Mouse (Mus musculus) intestine, embryonic 16.5 days (tissue): Measurements from ENCODE around the gene Hoxc5. TPM values are rescaled to one million over a fixed set of nuclear protein-coding genes. Genes with fewer than 3 reads are reported as not detected.

ENCODE experiments used
- ATAC-seq: fragments of 200-750 bp; cut with Nextera tagmentation; 2 replicates; pipeline ENCODE4 v1.8.0; 2017; ENCODE audit warnings: moderate TSS enrichment, moderate library complexity
- H3K27ac ChIP-seq: fragments of 300-500 bp; sonication (generic); 2 replicates; pipeline ENCODE4 v1.5.1; 2014; ENCODE audit warnings: mild to moderate bottlenecking, low read length
- H3K27me3 ChIP-seq: fragments of 300-500 bp; sonication (generic); replicated peaks from 2 replicates; pipeline ENCODE4 v1.6.1; 2014; ENCODE audit warnings: low read length, control low read depth, mixed read lengths; ENCODE audit not compliant: control insufficient read depth, insufficient read depth
- H3K36me3 ChIP-seq: fragments of 300-500 bp; sonication (generic); 2 replicates; pipeline ENCODE4 v1.6.1; 2014; ENCODE audit warnings: low read length, control low read depth; ENCODE audit not compliant: control insufficient read depth, insufficient read depth
- H3K4me1 ChIP-seq: fragments of 300-500 bp; sonication (generic); 2 replicates; pipeline ENCODE4 v1.6.1; 2014; ENCODE audit warnings: low read length, control low read depth, mixed read lengths; ENCODE audit not compliant: control insufficient read depth, insufficient read depth
- H3K4me2 ChIP-seq: fragments of 300-500 bp; sonication (generic); 2 replicates; pipeline ENCODE4 v1.6.1; 2014; ENCODE audit warnings: low read depth, low read length, control low read depth
- H3K4me3 ChIP-seq: fragments of 300-500 bp; sonication (generic); 2 replicates; pipeline ENCODE4 v1.5.1; 2014; ENCODE audit warnings: mild to moderate bottlenecking, low read length
- H3K9ac ChIP-seq: fragments of 300-500 bp; sonication (generic); 2 replicates; pipeline ENCODE4 v1.6.1; 2014; ENCODE audit warnings: low read depth, low read length
- H3K9me3 ChIP-seq: fragments of 300-500 bp; sonication (generic); 2 replicates; pipeline ENCODE4 v1.6.1; 2016; ENCODE audit warnings: low read length, control low read depth; ENCODE audit not compliant: control insufficient read depth
- WGBS: fragments of 180-500 bp; shearing (Covaris S2); extraction: QIAGEN DNeasy Blood & Tissue Kit; methylation state at CpG from one replicate; pipeline ENCODE4 v1.1.7; 2014; 5-methylcytosine and 5-hydroxymethylcytosine counted together
- polyA plus RNA-seq: library from polyadenylated mRNA; unstranded; fragments of >200 nt; fragmentation: Nextera tagmentation; extraction: Ambion mirVana; gene quantifications from 2 replicates; pipeline ENCODE4 v1.2.1, GENCODE M21; 2015

Gene Hoxc5
- polyA plus RNA-seq, 1 experiment from 2014 or later = 6.8 TPM

DNA sequence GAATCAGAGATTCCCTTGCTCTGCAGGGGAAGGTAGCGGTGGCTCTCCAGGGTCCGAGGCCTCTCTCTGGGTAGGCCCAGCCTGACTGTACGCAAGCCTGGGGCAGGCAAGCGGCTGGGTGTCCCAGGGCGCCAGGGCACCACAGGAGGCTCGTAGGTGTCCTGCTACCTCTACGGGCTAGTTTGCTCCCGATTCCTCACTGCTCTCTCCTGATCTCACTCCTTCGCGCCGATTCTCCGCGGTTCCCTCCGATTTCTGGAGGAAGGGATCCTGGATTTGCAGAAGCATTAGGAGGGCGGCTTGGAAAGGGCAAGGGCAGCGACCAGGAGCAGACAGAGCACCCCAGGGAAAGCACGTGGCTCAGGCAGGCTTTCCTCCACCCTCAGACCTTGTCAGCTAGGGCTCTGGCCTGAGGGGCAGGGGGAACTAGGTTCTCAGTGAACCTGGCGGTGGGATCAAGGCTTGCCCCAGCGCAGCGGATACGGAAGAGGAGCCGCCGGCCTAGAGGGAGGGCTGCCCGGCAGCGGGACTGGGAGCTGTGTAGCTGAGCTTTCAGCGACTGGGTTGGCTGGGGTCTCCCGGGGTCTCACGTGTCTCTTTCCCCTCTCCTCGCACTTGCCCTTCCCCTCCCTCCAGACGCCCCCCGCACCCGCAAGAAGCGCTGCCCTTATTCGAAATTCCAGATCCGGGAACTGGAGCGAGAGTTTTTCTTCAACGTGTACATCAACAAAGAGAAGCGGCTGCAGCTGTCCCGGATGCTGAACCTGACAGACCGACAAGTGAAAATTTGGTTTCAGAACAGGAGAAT lies 11.2 kb upstream of the Hoxc5 start:
- H3K9ac ChIP-seq = no peak overlapping the region
- H3K4me1 ChIP-seq = peaks cover 5% of the 10 kb centered on the region; the same call in 1 of the 2 replicates
- H3K36me3 ChIP-seq = no peaks in the 10 kb centered on the region
- no peak overlapping the region for H3K4me3 ChIP-seq
- ATAC-seq = no peak
- peaks cover 84% of the 10 kb centered on the region for H3K27me3 ChIP-seq
- no peaks in the 10 kb centered on the region for H3K9me3 ChIP-seq
- H3K4me2 ChIP-seq = no peak overlapping the region
- H3K27ac ChIP-seq = no peak overlapping the region
- 1% methylated on average over 40 of the region's 40 CpGs for WGBS

DNA sequence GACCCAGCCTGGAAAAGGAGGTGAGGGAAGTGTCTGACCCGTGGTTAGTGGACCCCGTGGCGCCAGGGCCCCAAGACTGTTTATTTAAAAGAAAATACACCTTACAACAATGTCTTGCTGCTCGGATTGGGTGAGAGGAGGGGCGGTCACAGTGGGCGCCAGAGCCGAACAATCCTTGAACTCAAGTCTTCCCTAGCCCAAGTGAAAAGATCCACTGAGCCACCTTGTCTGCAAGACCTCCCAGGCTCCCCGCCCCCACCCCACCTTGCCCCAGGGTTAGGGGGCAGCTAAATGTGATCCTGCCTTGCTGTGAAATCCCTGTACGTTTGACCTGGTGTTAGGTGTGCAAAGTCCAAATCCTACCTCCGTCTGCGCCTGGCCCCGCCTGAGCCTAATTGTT lies 10.3 kb upstream of the Hoxc5 start:
- Histone ChIP-seq H3K9ac (no peak overlapping the region), H3K27me3 (peaks cover 85% of the 10 kb centered on the region), H3K27ac (no peak overlapping the region), H3K36me3 (no peaks in the 10 kb centered on the region), H3K9me3 (no peaks in the 10 kb centered on the region), H3K4me1 (peaks cover 5% of the 10 kb centered on the region; the same call in 1 of the 2 replicates), H3K4me3 (no peak overlapping the region), H3K4me2 (no peak overlapping the region)
- WGBS = under 1% methylated on average over 12 of the region's 12 CpGs
- ATAC-seq = no peak

DNA sequence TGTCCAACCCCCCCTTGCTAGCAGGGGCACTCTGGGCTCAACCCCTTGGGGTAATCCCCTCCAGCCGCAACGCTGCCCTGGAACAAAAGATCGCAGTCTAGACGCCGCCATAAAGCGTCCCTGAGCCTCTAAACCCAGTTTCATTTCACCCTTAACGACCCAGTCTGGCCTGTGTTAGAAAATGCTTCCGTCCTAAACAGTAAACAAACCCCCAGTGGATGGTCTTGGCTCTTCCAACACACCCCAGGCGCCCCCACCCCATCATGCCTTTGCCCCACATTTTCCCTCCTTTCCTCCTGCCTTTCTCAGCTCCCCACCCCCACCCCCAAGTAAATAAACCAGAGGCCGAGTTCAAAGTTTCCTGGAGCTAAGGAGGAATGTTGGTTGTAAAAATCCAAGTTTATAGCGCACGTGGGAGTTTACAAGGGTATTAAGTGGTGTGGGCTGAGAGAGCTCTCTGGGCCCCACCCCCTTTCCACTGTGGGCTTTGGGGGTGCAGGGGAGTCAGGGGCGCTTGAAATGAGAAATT lies 7.5 kb upstream of the Hoxc5 start:
- under 1% methylated on average over 13 of the region's 13 CpGs for WGBS
- peak; percentile 84 for ATAC-seq
- Histone ChIP-seq H3K9me3 (no peaks in the 10 kb centered on the region), H3K4me3 (peak overlapping the region; percentile 13), H3K36me3 (no peaks in the 10 kb centered on the region), H3K9ac (no peak overlapping the region), H3K27me3 (peaks cover 84% of the 10 kb centered on the region), H3K4me1 (peaks cover 5% of the 10 kb centered on the region; the same call in 1 of the 2 replicates), H3K4me2 (peak overlapping the region; percentile 35), H3K27ac (no peak overlapping the region)

DNA sequence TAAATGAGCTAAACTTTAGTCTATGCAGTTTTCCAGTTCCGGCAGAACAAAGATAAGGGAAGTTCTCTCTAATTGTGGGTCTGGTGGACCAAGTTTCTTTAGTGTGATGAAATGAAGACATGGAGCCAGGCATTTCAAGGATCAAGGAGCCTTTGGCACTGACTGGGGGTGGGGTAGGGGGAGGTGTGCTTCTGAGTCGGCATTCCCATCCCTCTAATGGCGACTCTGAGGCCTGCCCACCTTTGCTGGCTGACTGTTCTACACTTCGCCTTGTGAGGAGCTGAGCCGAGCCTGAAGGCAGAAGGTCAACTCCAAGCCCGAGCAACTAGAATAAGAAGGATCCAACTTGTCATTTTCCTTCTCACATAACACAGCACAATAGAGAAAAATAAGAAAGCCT lies 5.5 kb upstream of the Hoxc5 start:
- Histone ChIP-seq H3K27me3 (peaks cover 86% of the 10 kb centered on the region), H3K4me3 (no peak overlapping the region), H3K27ac (no peak overlapping the region), H3K4me1 (peaks cover 10% of the 10 kb centered on the region; the same call in 1 of the 2 replicates), H3K4me2 (no peak overlapping the region), H3K9me3 (no peaks in the 10 kb centered on the region), H3K9ac (no peak overlapping the region), H3K36me3 (no peaks in the 10 kb centered on the region)
- ATAC-seq = no peak
- 4% methylated on average over 6 of the region's 6 CpGs for WGBS

DNA sequence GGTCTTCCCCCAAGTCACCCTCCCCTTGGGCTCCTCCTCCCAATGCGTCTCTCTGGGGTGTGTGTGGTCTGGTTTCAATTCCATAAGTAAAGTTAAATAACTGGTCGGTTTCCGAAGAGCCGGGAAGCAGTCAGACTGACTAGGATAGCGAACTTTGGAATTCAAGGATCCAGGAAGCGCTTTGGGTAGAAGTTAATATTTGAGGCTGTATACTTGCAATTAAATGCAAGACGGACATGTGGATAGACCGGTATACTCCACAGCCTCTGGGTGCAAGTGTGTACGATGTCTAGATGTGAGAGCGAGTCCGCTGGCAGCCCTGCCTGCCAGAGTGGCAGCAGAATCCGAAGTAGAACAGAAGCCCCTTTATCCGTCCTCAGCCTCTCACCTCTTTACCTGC lies 4.8 kb upstream of the Hoxc5 start:
- H3K4me2 ChIP-seq = no peak overlapping the region
- H3K36me3 ChIP-seq = no peaks in the 10 kb centered on the region
- H3K9ac ChIP-seq = no peak overlapping the region
- H3K27me3 ChIP-seq = peaks cover 86% of the 10 kb centered on the region
- peaks cover 10% of the 10 kb centered on the region; the same call in 1 of the 2 replicates for H3K4me1 ChIP-seq
- 0 out of 2 replicates have a peak overlapping the region, but pooled peaks have one; percentile 5 for H3K4me3 ChIP-seq
- ATAC-seq = no peak
- H3K27ac ChIP-seq = no peak overlapping the region
- no peaks in the 10 kb centered on the region for H3K9me3 ChIP-seq
- 3% methylated on average over 13 of the region's 13 CpGs for WGBS

DNA sequence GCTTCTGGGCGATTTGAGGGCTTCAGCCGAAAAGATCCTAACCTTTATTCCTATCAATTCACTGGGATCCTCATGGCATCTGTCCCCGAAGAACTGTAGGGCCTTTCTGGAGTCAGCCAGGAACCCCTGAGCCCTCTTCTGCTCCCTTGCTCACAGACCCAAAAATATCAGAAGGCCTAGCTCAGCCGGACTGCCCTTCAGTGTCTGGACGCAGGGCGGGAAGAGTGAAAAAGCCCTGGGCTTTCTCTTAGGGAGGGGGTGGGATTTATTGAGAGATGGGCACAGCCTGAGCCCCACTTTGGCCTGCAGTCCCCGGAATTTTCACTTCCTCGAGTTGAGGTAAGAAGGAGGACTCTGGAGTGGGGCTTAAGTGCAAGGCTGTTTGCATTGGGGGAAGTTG lies 4.0 kb upstream of the Hoxc5 start:
- no peak for ATAC-seq
- 2% methylated on average over 8 of the region's 8 CpGs for WGBS
- Histone ChIP-seq H3K4me3 (no peak overlapping the region), H3K9me3 (no peaks in the 10 kb centered on the region), H3K27me3 (peaks cover 84% of the 10 kb centered on the region), H3K4me1 (peaks cover 10% of the 10 kb centered on the region; the same call in 1 of the 2 replicates), H3K36me3 (no peaks in the 10 kb centered on the region), H3K9ac (no peak overlapping the region), H3K27ac (no peak overlapping the region), H3K4me2 (no peak overlapping the region)

DNA sequence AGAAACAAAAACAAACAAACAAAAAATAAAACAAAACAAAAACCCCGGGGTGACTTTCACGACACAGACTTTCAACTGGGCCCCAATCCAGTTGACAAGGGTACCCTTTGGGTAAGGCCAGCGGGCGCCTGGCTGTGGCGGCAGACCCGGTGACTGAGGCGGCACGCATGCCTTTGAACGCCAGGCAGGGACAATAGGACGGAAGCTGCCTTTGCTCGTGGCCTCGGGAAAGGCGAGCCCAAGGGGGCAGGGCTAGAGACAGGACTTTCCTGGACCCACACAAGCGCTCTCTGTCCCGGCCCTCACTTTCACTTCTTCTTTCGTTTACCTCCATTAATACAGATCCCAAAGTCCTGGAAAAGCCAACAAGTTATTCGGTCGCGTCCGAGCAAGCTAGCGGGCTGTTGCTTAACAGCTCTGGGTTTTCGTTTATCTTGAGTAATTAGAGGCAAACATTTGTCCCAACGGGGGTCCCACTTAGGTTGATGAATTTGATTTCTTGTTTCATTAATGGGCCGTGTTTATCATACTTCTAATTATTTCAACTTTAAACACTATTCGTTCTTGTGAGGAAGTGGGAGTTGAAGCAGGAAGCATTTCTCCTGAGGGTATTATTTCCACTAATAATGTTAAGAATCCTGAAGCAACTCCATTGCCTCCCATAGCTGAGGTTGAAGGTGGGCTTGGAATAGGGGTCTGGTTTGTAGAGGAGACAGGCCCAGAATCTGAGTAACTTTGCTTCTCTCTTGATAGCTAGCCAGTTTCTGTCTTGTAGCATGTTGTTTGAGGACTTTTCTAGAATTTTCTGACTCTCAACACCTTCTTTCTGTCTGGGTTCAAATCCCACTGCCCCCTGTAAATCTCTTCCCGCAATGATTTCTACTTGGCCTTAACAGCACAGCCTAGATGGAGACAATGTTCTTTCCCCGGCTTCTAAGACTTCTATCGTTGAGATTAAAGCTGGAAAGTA lies 3.3 kb upstream of the Hoxc5 start:
- Histone ChIP-seq H3K4me3 (no peak overlapping the region), H3K4me2 (no peak overlapping the region), H3K4me1 (peaks cover 10% of the 10 kb centered on the region; the same call in 1 of the 2 replicates), H3K9ac (no peak overlapping the region), H3K27ac (no peak overlapping the region), H3K27me3 (peaks cover 85% of the 10 kb centered on the region), H3K36me3 (no peaks in the 10 kb centered on the region), H3K9me3 (no peaks in the 10 kb centered on the region)
- WGBS = 3% methylated on average over 28 of the region's 28 CpGs
- ATAC-seq = no peak

DNA sequence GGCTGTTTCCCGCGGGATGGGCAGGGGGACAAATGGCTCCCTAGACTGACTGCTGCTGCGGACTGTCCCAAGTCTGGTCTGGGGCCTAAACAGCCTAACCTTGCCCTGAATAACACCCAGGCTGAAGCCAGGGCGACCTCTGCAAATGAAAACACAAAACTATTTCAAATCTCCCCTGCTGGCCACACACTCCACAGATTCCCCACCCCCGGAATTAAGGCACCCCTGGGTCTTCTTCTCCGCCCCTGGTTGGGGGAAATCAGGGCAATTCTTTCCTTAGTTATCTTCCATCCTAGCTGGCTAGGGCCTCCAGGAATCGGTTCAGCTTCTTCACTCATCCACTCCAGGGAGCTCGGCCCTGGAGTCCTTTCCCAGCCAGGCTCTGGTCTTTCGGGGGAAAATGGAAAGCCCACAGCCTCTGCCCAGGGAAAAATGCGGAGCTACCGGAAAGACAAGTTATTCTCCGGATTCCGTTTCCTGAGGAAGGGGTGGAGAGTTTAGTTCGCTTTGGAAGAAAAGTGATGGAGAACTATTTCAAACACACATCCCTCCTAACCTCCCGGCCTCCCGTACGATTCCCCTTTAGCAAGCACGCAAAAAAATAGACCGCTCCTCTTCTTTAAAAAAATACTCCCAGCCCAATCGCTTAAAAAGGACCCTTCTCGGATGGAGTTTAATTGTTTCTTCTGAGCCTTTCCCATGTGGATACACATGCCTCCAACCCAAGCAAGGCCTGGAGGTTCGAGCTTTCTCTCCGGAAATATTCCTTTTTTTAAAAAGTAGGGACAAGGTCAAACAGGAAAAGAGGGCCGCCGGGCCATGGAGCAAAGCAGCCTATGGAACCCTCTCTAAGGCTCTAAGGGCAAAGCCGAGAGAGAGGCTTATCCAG lies 2.0 kb upstream of the Hoxc5 start:
- H3K9me3 ChIP-seq = no peaks in the 10 kb centered on the region
- H3K9ac ChIP-seq = no peak overlapping the region
- no peak for ATAC-seq
- peaks cover 6% of the 10 kb centered on the region; the same call in 1 of the 2 replicates for H3K4me1 ChIP-seq
- H3K36me3 ChIP-seq = no peaks in the 10 kb centered on the region
- WGBS = 8% methylated on average over 26 of the region's 26 CpGs
- H3K4me2 ChIP-seq = no peak overlapping the region
- H3K27me3 ChIP-seq = peaks cover 88% of the 10 kb centered on the region
- H3K27ac ChIP-seq = no peak overlapping the region
- H3K4me3 ChIP-seq = no peak overlapping the region
